Mouse (Mus musculus) cerebellum, adult 2 months (tissue): ENCODE results near the gene Ttll13. TPM values are rescaled to one million over a fixed set of nuclear protein-coding genes. Genes with fewer than 3 reads are reported as not detected.

Source experiments
- DNase-seq, 2 experiments: peaks; one replicate each; pipeline ENCODE4 v3.0.0; 2021
- H3K27ac ChIP-seq: fragments of 200-500 bp; 2 replicates; pipeline ENCODE4 v1.5.1; 2012; ENCODE audit warnings: low read length, control low read depth, inconsistent platforms; ENCODE audit not compliant: insufficient read depth
- H3K27me3 ChIP-seq: fragments of 200-500 bp; 2 replicates; pipeline ENCODE4 v1.6.1; 2012; ENCODE audit warnings: inconsistent platforms, mild to moderate bottlenecking, low read length, moderate library complexity; ENCODE audit not compliant: control insufficient read depth, insufficient read depth
- H3K4me1 ChIP-seq: fragments of 200-500 bp; 2 replicates; pipeline ENCODE4 v1.6.1; 2011; ENCODE audit warnings: low read length; ENCODE audit not compliant: control insufficient read depth, insufficient read depth
- H3K4me3 ChIP-seq: fragments of 200-500 bp; replicated peaks from 2 replicates; pipeline ENCODE3; 2011; ENCODE audit warnings: mild to moderate bottlenecking, low read depth, low read length, control low read depth; ENCODE audit not compliant: insufficient read depth
- CTCF ChIP-seq: fragments of 200-500 bp; IDR thresholded peaks from 2 replicates; pipeline ENCODE4 v1.5.1; 2011; ENCODE audit warnings: low read depth, mild to moderate bottlenecking, control low read depth, low read length, moderate library complexity, borderline replicate concordance; ENCODE audit not compliant: insufficient read depth
- POLR2A ChIP-seq: fragments of 200-500 bp; IDR thresholded peaks from 2 replicates; pipeline ENCODE4 v1.6.1; 2011; ENCODE audit warnings: low read length, control low read depth, borderline replicate concordance; ENCODE audit not compliant: insufficient read depth
- WGBS: fragments of 180-500 bp; shearing (Covaris S2); methylation state at CpG from one replicate; pipeline ENCODE4 v1.1.7; 2018; 5-methylcytosine and 5-hydroxymethylcytosine counted together
- polyA plus RNA-seq: library from polyadenylated mRNA; depleted of rRNA; stranded (reverse); fragments of >200 nt; gene quantifications from 2 replicates; pipeline ENCODE4 v1.2.3, GENCODE M21; 2012; rRNA removed

The Ttll13 gene
- polyA plus RNA-seq, 1 experiment = 0.69 TPM

- no peak for DNase-seq
- H3K4me3 ChIP-seq = no peak overlapping the region
- TF ChIP-seq POLR2A = no peak
- no peak for TF ChIP-seq CTCF
- WGBS = 81% methylated on average over 3 of the region's 3 CpGs
- no peaks in the 10 kb centered on the region for H3K4me1 ChIP-seq
- no peaks in the 10 kb centered on the region for H3K27me3 ChIP-seq
- H3K27ac ChIP-seq = no peak overlapping the region
Measured at GRCm38 (mm10) chr7:80307766-80308165, 61.6 kb downstream of the Ttll13 start.

Other genes starting within 250 kb of the Ttll13 start
- gene Zfp710, start 221.6 kb upstream of the Ttll13 start, polyA plus RNA-seq = 10.9 and 11.0 TPM in 2 replicates
- 77.9 and 84.0 TPM in 2 replicates for gene Idh2, start 131.0 kb upstream of the Ttll13 start, polyA plus RNA-seq
- gene Sema4b, start 59.5 kb upstream of the Ttll13 start, polyA plus RNA-seq = 10.7 and 11.5 TPM in 2 replicates
- 40.1 and 45.0 TPM in 2 replicates for gene Cib1, start 13.6 kb upstream of the Ttll13 start, polyA plus RNA-seq
- gene Gdpgp1, start 13.5 kb upstream of the Ttll13 start, polyA plus RNA-seq = 3.9 and 4.1 TPM in 2 replicates
- gene Ngrn, start 14.8 kb downstream of the Ttll13 start, polyA plus RNA-seq = 67.1 and 70.8 TPM in 2 replicates
- gene Vps33b, start 23.3 kb downstream of the Ttll13 start, polyA plus RNA-seq = 30.9 and 31.5 TPM in 2 replicates
- gene Prc1, start 48.1 kb downstream of the Ttll13 start, polyA plus RNA-seq = 1.0 and 1.2 TPM in 2 replicates
- gene Rccd1, start 78.1 kb downstream of the Ttll13 start, polyA plus RNA-seq = 19.4 and 21.4 TPM in 2 replicates
- 81.8 and 97.8 TPM in 2 replicates for gene Unc45a, start 94.6 kb downstream of the Ttll13 start, polyA plus RNA-seq
- 57.7 and 61.0 TPM in 2 replicates for gene Hddc3, start 96.7 kb downstream of the Ttll13 start, polyA plus RNA-seq
- gene Man2a2, start 125.0 kb downstream of the Ttll13 start, polyA plus RNA-seq = 167 and 188 TPM in 2 replicates
- 4.2 and 4.9 TPM in 2 replicates for gene Fes, start 141.6 kb downstream of the Ttll13 start, polyA plus RNA-seq
- 34.4 and 37.3 TPM in 2 replicates for gene Furin, start 159.1 kb downstream of the Ttll13 start, polyA plus RNA-seq